Mouse (Mus musculus) retina, embryonic 14.5 days (tissue): ENCODE data around the gene Kcnj5.

Source experiments
- DNase-seq: peaks from one replicate; pipeline ENCODE4 v3.0.0-alpha.2; 2015; ENCODE audit warnings: low spot score

Kcnj5 gene

DNA sequence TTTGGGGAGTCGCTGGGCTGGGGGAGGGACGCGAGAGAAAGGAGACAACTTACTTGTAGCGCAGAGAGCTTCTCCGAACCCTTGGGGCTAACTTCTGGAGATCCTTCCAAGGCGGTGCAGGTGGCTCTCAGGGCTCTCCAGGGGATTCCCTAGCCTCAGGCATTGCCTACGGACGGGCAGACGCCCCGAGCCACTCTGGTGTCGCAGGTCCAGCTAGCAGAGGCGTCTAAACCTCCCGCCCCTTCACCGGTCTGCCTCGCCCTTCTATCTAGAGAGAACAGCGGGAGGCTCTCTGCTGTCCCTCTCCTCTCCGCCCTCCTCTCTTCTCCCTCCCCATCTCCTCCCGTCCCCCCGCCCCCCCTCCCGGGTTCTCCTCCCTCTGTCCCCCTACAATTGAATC is at the start of gene Kcnj5:
TSS of gene Kcnj5 (minus strand) at position 300 of the 400 bp plus-strand sequence.
- DNase-seq: peak; percentile 51

DNA sequence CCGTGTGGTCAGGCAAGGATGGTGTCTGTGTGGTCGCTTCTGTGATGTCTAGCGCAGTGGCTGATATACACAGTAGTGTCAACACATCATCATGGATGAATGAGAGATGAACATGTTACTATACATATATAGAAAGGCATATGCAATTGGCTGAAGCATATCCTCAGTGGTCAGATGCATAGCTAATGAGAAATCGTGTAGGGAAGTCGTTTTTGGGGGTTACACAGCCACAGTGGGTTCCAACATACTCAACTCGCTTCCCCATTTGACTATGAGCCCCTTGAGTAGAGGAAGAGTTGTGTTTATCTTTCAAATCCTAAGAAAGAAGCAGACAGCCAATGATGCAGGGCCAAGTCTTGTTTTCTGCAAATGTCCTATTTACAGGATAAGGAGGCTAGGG is 48.6 kb upstream of the Kcnj5 start:
- DNase-seq: no peak

DNA sequence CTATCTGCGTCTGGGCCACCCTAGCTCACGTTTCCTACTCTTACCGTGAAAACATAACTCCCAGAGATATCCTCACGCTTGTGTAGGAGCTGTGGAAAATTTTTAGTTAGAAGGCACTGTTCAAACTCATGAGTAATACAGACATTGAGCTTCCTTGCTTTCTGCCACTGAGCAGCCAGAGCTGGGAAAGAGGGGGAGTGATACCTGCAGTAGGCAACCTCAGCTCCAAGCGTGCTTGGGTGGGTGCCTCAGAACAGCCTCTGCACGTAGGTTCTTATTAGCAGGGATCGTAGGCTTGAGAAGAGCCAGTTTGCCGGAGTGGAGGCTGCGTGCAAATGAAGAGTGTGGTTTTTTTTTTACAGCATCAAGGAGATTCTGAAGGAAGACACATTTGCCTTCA is 47.6 kb upstream of the Kcnj5 start:
- no peak for DNase-seq

DNA sequence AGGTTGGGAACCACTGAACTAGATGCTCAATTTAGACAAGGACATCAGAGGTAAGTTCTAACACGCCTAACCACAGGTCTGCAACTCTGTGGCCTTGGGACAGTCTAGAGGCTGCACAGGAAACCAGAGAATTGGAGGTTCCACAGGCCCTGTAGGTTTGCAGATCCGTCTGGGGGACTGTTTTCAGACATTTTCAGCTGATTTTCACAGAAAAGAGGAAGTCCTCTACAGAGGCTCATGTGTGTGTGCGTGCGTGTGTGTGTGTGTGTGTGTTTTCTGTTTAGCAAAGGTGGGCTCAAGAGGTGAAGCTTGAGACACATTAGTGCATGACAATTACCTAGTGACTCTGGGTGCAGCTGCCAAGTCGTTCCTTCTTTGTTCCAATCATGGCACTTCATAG is 46.9 kb upstream of the Kcnj5 start:
- no peak for DNase-seq

DNA sequence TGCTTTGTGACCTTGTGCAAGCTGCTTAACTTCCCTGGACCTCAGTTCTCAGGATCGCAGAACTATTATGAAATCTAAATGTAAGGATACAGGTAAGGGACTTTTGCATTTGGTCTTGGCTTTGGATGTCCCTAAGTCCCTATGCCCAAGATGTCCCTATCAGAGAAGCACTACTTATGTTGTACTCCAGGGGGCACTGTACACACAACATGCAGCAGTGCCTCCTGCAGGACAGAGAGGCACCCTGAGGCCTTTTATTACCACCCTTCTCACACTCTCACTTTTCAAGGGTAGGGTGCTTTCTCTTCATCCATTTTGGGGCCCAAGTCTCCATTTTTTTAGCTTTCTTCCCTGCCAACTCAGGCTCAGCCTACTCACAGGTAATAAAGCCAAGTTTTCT is 44.0 kb upstream of the Kcnj5 start:
- DNase-seq: peak; percentile 10

DNA sequence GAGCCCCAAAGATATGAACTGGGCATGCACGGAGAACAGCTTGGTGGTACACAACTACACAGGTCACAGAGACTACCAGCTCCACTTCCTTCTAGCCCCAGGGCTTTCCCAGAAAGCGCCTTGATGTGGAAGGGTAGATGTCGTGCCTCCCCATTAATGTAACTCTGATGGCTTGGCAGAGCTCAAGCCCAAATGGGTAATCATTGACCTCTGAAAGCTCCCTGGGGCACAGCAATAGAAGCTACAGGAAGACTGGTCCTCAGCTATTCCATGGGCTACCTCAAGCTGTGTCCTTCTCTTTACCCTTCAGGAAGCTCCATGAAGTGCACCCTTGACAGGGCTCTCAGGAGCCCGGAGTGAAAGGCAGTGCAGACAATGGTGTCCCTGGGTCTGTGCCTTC is 40.8 kb upstream of the Kcnj5 start:
- DNase-seq: no peak

DNA sequence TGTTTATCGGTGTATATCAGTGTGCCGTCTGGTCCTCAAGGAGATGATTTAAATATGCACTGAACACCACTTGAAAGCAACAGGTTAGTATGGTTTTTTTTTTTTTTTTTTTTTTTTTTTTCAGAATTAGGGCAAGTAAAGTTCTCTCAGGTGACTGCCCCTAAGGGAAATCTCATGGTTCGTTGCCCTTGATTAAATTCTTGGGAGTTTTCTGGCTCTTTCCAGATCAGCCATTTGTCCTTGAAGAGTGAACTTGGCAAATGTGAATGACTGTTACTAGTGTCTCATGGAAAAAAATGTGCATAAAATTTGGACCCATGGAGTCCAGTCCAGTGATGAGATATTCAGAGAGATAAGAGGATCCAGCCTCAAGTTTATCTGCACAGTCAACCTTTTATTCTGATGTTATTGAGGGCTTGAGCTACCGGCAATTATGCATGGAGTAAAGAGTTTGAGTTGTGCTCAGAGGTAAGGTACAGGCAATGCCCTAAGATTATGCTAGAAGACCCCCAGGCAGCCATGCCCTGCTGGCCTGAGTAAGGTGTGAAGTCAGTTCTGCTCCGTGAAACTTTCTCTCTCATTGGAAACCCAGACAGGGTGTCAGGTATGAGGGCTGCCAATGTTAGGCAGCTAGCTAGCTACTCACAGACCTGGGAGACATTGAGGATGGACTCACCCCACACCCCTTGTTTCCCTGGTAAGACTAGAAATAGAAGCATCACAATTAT is 32.9 kb upstream of the Kcnj5 start:
- no peak for DNase-seq

DNA sequence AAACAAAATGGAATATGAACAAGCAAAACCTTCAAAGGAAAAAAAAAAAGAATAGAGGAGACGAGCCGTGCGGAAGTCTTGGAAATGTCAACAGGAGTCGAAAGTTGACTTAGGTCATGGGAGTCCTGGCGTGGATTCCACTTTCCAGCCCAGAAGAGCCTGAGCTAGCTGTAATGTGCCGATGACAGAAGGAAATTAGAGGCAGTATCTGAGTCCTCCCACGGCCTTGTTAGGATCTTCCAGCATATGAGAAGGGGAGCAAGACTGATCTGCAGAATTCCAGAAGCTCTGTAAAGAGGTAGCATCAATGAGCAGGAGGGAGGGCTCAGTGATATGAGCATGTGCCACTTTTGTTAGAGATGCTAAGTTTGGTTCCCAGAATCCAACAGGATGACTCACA is 31.9 kb upstream of the Kcnj5 start:
- DNase-seq: no peak

DNA sequence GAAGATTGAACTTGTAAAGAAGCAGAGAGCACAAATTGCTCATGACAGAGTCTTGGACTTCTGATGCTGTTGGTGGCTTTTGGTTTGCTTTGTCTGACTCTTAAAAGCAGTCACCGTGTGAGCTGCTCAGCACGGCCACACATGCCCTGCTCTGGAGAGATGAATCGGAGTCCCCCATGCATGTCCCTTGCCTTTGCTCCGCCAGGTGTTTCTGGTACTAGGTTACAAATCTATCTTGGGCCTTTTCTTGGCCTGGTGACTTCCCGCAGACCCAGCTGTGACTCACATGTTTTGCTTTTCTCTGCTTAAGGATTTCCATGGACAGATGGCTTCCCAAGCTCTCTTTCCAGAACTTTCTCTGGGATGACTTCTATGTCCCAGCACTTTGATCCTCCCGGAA is 29.5 kb upstream of the Kcnj5 start:
- no peak for DNase-seq

DNA sequence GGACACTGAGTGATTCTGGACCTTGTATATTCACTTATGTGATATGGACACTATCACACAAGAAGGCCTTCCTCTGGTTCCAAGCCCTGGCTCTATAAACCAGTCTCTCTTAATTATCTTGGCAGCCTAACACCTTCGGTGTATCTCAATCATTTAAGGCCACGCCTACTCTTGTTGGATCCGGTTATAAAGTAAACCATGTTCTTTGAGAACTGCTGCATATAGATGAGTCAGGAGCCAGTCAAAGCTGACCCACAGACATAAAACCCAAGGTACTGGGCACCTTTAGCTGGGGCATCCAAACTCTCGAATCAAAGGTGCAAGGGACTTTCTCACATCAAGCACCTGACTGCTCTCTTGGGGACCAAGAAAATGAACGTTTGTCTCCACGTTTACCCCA is 28.1 kb upstream of the Kcnj5 start, which contains the start of gene Kcnj1:
TSS of gene Kcnj1 (plus strand) at position 292 of the 400 bp plus-strand sequence.
- no peak for DNase-seq

DNA sequence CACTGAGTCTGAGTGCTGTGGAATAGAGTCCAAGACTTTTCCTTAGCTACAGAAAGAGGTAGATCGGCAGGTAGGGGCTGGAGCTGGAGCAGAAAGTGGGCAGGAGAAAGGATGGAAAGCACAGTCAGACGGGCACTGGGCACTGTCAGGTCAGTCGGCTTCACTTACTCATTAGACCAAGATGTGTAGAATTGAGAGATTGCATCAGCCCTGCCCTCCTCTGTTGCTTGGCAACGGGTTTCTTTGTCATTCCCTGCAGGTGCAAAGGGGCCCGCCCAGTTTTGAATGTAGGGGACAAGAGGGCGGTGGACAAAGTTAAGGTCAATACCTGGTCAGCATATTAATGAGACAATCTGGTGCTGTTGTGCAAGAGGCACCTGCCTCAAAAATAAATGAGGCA is 25.2 kb upstream of the Kcnj5 start:
- DNase-seq: no peak

DNA sequence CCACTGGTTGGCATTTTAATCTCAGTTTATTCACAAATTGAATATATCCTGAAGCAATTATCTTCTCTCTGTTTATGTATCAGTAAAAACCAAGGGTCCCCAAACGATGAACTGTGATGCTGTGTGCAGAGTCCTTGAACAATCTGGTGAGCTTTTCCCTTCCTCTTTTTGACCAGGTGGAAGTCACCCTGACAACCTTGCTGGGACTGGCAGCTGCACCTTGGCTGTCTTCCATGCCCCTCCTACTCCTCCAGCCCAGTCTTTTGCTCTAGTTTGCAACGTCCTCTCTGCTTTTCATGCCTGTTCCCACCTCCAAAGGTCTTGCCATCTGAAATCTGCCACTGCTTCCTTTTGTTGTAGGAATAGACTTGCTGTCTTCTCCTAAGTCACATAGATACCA is 24.7 kb upstream of the Kcnj5 start:
- no peak for DNase-seq

DNA sequence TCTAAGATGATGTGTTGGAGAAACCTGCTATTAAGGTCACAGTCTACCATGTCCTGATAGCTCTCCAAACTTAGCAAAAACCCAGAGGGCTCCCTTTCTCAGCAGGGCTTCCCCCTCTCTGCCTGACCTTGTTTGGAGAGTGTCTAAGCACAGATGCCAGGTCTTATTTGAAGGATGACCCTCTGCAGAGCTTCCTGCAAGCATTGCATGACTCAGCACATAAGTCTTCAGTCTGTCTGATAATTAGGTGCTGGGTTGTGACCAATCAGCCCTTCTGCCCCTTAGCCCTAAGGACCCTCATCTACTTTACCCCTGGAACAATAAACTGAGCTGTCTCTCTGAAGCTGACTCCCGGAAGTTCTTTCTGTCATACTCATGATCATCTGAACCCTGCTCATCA is 16.6 kb upstream of the Kcnj5 start:
- no peak for DNase-seq

DNA sequence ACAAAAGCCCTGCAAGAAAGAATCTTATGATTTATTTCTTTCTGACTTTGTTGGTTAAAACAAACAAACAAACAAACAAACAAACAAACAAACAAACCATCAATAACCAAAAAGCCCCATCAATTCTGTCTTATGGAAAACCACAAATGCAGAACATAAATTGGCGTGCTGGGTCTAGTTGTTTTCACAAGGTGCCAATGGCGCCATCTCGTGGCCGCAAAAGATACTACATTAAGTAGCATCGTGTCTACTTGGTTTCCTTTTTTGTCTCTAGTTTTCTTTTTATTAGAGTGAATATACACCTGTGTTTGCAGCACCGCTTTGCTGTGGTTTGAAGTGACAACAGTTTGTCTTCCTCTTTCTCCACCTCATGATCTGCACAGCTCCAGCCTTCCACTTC is 6.2 kb upstream of the Kcnj5 start:
- peak; percentile 80 for DNase-seq

DNA sequence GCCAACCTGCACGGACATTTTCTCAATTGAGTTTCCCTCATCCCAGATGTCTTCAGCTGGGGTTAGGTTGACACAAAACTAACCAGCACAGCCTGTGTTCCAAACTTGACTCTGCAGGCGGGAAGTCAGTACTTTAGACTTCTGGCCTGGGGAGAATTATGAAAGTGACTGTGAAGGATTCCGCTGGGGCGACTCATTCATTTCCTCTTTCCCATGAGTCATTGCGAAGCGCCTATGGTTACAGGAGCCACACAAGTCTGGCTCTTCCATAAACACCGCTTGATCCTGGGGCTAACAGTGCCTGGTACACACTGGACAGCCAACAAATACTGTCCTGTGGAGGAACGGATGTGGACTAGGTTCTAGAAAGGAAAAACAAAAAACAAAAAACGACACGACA is 5.2 kb upstream of the Kcnj5 start:
- DNase-seq: no peak

DNA sequence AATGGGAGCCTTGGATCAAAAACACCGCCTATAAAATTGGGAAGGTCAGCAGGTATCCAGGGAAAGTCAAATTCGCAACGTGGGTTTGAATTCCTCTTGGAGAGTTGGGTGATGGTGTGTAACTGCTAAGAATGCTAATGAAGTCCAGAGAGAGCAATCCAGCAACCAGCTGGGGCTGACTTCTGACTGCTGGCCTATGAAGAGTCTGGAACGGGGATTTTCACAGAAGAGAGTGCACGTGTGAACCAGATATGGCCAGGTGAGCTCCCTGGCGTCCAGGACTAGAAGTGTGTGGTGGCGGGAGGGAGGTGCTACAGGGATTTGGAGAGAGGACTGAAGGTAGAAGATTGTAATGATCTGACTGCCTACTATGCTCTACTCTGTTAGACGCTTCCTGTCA is 3.9 kb upstream of the Kcnj5 start:
- DNase-seq: no peak

DNA sequence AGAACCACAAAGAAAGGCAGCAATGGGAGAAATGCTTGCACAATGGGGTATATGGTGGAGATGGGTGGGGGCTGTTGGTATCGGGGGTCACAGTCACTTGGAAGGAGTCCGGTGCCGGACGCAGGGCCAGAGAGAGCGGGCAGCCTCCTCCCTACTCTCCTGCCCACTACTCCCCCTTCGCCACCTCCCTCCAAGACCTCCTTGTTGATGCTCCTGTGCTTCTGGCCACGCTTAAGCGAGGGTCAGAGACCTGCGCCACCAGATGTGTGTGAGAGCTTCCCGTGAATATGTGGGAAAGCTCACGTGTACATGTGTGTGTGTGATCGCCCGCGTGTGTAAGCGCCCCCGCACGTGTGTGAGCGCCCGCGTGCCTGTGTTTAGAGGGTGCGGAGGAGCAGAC is 339 bp upstream of the Kcnj5 start:
- DNase-seq: no peak

DNA sequence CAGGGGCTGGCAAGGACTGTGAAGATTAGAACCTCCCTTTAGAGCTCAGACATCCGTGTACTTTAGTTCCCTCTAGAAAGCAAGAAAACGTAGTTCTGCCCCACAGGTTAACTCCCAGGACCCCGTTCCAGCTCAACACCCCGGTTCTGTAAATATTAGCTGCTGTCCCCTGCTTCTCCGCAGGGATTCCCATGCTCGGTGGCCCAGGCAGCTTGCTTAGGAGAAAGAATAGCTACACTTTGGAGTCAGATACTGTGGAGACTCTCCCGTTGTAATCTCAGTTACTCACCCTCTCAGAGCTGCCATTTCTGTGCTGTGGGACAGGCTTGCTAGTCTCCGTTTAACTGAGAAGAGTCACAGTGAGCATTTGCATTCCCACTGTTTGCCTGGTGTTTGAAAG is 1.2 kb downstream of the Kcnj5 start:
- no peak for DNase-seq

DNA sequence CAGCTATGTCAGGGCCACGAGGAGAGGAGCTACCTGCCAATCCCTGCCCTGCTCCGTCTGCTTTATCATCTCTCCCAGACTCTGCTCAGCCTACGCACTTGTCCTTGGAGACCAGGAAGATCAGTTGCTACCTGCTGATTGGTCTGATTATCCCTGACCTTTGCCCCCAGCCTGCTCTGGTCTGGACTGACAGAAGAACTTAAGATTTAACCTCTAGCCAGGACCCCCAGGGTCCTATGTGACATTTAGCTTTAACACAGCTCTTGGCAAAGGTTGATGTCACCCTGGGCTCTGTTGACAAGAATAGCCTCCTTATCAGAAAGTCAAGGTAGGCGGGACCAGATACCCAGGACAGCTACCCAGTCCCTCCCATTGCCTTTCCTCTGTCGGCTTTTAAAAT is 3.3 kb downstream of the Kcnj5 start:
- DNase-seq: no peak

DNA sequence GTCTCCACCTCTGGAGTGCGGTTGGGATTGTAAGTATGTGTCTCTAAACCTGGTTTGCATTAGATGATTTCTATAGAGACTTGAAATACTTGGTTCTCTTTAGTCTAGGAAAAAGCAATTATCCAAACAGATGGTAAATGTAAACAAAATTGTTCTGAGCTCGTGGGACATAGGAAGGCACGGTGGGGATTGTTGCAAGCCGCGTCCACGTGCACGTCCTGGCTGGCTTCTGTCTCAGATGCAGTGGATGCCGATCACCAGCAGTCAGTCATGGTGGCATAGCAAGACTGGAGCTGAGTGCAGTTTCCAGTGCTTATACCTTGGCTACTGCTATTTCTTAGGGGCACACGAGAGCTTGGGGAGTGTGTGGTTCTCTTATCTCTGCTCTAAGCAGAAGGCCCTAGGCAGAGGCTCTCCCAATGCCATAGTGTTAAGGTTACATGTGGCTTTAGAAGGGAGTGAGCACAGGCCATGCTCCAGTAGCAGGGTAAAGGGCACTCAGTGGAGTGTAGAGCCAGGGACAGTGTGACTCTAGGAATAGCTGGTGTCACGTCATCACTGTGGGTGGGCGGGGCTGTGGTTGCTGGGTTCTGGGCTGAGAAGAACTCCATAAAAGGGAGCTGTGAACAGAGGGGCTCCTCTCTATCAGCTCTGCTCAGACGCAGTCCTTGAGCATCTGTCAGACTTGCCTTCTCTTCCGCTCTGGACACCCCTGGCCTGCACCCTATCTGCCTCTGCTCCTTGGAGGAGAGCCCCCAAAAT is 8.6 kb downstream of the Kcnj5 start:
- no peak for DNase-seq

DNA sequence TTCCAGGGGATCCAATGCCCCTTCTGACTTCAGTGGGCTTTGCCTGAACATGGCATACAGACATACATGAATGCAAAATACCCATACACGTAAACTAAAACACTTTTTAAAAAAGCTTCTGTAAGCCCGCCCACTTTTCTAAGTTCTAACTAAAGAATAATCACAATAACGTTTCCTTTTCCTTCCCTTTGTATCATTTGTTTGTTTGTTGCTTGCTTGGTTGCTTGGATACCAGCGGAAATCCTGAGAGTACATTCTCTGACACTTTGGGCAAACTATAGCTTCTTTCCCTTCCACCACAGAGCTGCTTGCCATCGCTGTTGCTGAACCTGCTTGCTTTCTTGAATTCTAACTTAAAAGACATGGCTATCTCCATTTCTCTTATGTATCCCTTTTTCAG is 13.0 kb downstream of the Kcnj5 start:
- no peak for DNase-seq

DNA sequence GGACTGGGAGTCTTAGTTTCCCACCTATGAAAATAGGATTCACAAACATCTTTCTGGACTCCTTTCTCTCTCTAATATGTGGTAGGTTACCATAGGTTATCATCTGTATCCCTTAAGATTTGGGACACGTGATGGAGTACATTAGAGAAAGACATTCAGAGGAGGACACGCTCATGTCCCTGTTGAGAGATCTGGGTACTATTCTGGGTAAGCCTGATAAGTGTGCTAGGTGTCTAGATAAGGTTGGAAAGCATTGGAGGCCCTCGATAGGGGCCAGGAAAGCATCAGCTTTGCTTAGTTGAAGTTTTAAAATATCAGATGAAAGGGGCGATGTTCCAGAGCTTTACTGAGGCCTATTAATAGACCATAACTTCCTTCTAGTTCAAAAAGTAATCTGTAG is 15.4 kb downstream of the Kcnj5 start:
- no peak for DNase-seq

DNA sequence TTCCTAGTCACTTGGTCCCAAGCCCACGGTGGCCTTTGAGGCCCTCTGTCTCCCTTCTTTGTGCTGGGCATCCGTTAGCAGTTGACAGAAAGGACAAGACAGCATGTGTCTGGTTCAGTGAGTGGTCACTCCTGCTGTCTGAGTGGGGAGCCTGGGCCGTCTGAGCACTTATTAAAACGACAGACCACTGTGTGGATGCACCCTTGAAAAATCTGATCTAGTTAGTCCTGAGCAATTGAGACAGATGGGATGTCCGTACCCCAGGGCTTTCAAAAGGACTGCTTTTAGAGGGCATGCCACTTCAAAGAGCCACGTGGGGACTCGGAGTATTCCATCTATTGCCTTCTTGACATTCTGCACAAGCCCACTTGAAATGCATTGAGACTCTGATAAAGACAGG is 20.5 kb downstream of the Kcnj5 start:
- DNase-seq: peak; percentile 29

DNA sequence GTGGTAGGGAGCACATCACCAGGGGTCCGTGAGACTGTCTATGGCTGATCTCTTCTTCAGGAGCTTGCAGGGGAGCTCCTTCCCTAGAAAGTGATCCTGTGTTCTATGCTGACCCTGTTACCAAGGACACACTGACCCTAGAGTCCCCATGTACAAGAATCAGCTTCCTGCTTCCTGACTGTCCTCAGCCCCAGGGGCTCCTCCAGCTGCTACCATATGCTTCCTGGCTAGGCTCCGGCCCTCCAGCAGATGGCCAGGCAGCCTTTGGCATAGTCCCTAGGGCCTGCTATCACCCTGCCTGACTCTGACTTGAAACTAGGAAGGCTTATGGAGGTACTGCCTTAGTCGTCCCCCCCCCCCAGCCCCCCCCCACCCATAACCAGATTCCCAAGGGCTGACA is 24.0 kb downstream of the Kcnj5 start:
- DNase-seq: no peak
